Mouse (Mus musculus) lung, postnatal 10 days (tissue): ENCODE results near the gene Rora.

Source experiments
- DNase-seq: peaks from one replicate; pipeline ENCODE4 v3.0.0; 2021

Rora gene

DNA sequence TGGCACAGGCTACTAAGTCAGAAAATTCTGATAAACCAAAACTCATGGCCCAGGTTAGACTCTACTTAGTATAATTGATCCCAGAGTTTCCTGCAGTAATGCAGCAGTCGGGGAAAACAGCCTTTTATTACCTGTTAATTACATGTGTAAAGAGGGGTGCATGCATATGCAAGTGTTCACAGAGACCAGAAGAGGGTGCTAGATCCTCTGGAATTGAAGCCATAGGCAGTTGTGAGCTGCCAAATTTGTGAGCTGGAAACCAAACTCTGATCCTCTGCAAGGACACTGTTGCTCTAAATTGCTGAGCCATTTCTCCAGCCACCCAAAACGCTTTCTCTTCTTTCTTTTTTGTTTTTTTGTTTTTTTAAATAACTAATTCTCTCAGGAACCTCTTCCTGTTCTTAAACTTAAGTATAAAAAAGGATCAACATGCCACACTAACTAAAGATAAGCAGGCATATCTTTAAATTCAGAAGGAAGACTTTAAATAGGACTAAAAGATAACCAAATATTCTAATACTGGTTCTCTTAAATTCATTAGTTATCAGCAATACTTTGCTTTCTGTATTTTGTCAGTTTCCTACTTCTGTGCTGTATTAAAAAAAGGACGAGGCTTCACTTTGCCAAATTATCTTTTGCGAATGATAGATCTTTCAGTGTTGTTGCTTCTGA lies 723.5 kb downstream of the Rora start:
- DNase-seq = no peak

DNA sequence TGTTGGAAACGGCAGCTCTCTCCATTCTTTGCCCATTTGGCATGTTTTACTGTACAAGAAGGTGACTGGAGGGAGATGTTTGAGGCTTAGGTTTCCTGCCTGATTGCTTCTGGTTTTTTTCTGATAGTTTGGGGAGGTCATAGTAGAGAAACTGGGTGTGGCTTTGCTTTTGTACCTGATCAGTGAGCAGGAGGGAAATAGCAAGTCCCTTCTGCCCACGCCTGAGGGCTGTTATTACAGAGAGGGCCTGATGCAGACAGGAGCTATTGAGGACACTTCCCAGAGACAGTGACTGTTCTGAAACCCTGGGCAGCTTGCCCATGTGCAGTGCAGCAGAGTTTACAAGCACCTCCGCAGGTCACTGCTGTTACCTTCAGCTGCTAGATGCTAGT lies 724.1 kb downstream of the Rora start:
- DNase-seq = no peak

DNA sequence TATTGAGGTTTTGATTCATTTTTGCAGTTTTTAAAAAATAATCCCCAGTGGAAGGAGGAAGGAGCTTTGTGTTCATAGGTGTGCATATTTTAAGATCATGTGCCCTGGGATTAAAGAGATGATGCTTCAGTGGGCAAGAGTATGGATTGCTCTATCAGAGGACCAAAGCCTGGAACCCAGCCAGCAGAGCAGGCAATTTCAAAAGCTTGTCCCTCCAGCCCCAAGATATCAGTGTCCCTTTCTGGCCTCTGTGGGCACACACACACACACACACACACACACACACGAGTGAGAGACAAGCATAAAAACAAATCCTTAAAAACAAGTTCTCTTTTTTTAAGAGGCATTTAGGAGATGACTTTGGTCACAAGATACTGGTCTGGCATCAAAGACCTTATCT lies 727.0 kb downstream of the Rora start:
- no peak for DNase-seq

DNA sequence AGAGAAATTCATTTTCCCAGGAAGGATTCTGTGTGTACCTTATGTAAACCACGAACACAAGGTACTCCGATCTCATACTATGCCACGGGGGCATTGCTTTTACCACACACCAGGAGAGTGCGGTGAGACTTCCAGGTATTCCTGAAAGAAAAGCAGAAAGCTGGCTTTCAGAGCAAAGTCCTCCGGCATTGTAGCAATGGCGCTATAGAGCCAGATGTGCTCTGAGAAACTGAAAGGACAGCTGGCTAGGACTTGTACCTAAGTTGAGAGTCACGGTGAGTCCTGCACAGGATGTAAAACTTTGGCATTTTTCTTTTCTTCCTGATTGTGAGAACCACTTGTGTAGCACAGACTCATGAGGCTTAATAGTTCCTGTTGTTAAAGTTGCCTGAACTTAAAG lies 728.2 kb downstream of the Rora start:
- DNase-seq = no peak

DNA sequence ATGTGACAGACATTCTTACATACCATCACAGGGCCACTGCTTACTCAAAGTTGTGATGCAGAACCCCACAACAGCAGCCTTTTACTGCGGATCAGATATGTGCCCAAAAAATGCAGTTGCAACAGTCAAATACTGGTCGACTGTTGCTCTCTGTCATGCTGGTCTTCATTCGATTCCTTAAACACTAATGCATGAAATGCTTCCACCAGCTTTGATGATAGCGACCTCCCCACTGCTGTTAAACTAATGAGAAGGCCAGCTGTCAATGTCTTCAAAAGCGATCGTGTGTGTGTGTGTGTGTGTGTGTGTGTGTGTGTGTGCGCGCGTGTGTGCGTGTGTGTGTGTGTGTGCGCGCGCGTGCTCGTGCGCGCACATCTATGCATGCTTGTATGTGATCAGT lies 730.9 kb downstream of the Rora start:
- DNase-seq = peak; percentile 17

DNA sequence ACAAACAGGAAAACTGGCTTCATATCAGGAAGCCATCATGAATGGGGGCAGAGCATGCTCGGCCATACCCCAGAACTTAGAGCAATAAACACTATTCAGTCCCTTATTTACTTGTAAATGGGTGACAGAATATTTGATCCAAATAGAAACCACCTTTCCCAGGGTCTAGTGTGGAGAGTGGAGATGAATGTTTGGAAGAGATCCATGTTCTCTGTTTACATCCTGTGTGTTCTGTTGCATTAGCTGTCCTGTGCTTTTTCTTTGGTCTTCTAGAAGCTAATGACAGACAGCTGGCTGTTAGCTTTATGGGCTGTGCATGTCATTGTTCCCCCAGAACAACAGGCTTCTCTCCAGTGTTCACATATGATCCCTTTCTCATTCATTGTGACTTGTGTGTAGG lies 731.3 kb downstream of the Rora start:
- no peak for DNase-seq

DNA sequence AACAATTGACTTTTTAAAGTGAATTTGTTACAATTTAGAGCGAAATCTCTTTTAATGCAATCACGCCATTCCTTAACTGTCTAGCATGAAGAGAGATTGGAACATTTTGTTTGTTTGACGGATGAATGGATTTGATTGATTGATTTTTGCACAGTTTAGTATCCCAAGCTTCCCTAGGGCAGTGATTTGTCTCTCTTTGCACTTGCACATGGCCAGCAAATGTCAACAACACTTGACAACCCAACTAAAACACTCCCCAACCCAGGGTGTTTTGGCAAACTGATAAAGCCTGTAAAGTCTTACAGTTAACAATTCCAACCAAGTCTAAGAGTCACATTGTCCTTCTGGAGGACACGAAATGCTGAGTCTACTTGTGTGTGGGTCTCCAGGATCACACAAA lies 733.7 kb downstream of the Rora start:
- peak; percentile 28 for DNase-seq

DNA sequence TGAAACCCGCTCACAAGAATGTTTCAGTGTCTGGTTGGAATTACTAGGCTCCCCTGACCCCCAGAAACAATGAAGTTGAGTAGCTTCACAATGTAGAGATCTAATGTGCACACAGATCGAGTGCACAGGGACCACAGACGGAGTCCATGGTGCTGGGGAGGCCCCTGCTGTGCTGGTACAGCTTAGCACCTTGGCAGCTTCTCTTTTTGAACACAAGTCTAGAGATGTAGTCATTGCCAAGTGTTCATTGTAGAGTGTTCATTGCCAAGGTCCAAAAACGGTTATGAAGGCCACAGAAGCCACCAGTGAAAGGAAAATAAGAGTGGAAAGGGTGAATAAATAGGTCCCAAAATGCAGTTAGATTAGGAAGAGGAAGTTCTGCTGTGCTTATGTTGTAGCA lies 737.0 kb downstream of the Rora start:
- no peak for DNase-seq

DNA sequence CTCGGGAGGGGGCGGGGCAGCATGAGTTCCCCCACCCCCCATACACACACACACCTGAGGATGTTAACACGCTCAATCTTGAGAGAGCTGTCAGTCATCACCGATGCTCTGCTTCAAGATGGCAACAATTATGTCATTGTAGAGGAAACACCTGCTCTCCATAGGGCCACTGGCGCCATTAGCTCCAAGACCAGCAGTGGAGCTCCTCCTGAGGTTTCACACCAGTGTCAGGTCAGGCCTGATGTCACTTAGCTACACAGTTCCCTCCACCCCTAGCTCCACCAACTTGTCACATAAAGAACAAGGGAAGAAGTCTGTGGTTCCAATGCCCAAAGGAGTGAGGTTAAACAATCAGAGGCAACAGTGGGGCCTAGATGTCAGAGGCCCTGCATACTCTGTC lies 740.6 kb downstream of the Rora start:
- DNase-seq = no peak

DNA sequence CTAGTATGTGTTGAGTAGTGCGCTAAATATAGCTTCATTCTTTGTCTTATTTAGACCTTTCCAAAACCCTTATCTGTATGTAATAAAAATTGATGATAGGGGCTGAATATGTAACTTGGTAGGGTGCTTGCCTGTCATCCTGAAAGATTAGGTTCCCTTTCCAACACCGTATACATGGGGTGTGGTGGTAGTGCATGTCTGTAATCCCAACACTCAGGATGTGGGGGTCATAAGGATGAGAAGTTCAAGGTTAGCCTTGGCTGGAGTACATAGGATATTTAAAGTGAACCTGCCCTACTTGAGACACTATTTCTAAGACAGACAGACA lies 743.8 kb downstream of the Rora start:
- DNase-seq = no peak

DNA sequence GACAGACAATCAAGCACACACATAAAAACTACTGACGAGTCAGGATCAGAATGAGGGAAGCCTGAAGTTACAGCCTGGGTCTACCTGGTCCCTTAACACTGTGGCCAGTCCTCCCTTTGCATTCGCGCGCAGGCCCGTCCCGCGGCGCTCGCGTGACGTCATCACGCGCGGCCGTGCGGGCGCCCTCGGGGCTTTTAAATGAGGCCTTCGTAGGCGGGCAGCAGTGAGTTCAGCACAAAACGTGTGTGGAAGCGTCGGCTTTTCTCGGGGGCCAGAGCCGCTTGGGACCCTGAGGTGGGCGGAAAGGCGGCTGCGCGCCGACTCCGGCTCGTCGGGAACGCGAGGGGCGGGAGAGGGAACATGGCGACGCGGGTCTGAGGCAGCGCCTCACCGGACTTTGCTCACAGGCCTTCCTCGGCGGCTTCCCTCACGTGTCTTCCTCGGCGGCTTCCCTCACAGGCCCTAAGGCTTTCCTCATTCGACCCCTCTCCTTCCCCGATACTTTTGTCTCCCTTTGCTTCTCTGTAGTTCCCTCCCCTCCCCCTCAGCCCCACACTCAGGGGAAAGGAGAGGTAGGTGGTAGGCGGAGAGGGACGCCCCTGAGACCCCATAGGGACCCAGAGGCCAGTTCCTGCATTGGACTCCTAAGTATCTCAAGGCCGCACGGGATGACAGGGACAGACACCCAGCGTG lies 744.3 kb downstream of the Rora start, which contains the start of gene Ice2:
Ice2 (plus strand) TSS at position 147 of the 693 bp plus-strand sequence.
- peak; percentile 76 for DNase-seq

DNA sequence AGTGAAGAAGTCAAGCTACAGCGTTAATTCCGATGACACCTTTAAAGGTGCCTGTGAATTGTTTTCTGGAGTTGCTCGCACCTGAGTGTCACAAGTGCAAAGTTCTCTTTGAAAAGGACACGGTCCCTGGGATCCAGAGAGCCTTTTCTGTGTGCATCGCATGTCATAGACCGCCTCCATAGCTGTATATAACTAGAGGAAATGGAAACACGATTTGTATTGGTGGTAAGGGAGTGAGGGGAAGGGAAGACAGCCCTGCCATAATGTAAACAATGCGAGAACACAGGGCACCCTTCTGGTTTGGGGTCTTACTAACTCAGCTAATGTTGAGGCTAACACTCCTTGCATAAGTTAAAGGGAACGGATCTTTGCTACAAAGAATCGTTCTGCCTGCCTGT lies 744.9 kb downstream of the Rora start:
- no peak for DNase-seq

DNA sequence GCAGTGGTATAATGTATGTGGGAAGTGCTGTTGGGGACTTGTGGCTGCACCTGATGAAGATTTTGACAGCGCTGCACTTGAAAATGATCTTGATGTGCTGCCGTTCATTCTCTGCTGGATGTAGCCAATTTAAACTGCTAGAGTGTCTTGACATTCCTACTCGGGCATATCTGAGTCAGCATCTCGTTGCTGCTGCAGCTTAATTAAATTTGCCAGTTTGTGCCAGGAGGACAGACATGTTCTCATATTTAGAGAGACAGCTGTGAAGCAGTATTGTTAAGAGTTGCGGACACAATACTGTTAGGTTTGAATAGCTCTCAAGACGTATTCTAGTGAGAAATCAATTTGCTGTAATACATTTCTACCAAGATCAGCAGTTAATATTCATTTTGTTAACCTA lies 751.1 kb downstream of the Rora start:
- DNase-seq = no peak

DNA sequence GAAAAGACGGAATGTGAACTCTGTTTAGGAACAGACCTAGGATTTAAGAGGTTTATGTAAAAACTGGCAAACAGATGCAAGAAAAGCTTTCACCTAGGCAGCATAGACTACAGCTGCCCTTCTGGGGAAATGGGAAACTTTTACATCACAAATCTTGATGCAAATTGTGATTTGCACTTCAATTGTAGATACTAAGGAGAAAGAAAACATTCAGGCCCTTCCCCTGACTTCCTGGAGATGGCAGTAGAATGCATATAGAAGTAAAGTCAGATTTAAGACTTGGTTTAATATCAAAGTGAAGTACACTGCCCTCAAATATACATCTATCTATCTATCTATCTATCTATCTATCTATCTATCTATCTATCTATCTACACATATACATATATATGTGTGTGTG lies 765.9 kb downstream of the Rora start:
- peak; percentile 32 for DNase-seq

DNA sequence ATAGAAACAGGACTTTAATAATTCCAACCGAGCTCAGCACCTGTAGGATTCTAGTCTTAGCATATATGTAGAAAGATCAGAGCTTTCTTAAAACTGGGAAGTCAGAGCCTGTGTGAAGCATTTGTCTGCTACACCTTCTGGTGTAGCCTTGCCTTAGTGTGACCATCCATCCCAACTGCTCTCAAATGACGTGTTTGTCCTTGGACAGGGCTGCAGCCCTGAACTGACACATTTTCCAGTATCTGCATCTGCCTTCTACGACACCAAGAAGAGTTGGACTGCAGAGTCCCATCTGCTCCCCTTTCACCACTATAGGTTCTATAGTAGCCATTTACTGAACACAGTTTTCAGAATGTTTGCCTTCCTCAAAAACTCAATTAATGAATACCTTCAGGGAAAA lies 776.9 kb downstream of the Rora start:
- no peak for DNase-seq

DNA sequence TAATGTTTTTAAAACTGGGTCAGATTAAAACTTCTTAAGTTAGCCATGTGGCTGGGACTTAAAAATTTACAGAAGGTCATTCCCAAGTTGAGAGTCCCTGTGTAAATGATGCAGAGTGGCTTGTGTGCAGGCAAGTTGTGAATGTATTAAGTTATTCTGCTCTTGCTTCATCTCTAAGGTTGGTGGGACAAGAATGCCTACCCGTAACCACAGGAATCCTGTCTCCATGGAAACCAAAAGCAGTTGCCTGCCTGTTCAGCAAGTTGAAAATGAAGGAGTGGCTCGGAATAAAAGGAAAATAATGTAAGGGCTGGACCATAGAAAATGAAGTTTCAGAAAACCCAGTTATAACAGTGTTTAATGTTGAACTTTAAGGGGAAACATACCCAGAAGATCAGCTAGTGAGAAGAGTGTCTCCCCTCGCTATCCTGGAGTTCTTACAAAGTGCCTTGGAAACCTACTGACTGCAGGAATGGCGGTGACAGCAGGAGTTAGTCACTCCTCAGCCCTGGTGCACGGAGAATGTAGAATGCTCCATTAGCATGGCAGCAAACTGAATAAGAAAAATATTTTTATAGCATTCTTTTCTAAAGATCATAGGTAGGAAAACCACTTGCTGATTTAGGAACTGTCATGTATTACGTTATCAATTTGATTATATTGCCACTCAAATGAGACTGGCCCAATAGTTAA lies 778.4 kb downstream of the Rora start:
- DNase-seq = peak; percentile 66

DNA sequence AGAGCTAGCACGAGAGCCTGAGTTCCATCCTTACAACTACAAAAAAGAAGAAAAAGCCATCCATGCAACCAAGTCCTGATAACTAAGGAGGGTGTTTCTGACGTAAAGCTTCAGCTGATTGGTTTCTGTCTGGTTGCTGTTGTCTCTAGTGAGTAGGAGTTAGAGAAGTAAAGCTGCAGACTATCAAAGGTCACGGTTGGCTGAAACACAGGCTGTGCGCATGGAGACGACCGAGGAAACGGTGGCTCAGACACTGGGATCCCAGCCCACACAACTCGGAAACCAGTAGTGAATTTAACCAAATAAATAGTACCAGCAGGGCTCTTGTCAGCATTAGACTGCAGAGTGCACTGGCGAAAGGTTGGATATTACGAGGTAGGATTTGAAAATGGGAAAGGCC lies 781.6 kb downstream of the Rora start:
- DNase-seq = no peak

DNA sequence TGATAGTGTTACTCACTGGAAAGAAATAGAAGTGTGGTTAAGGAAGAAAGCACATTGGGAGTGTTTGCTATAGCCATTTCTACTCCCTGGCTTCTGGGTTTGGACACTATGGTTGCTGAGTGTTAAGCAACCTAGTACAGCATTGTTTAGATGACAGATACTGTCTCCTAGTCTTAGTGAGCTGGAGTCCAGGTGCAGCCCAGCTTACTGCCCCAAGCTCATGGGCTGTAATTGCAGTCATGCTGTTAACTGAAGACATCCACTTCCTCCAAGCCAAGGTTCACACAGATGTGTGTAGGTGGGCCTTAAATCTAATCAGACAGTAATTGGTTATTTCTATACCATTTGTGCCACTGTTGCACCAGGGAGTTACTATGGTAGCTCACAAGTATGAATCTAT lies 782.1 kb downstream of the Rora start:
- no peak for DNase-seq
